Mouse (Mus musculus) myocyte (in vitro differentiated cells): ENCODE measurements around the gene P4ha2.

Experiments used
- MYOD1 ChIP-seq, 3 experiments: IDR thresholded peaks; one replicate each; pipeline ENCODE4 v1.6.1; 2011; ENCODE audit warnings: control low read depth in 2 of 3, low read depth in 2 of 3, mild to moderate bottlenecking in 2 of 3, moderate library complexity in 1 of 3; ENCODE audit not compliant: insufficient read length in 2 of 3, control insufficient read depth in 1 of 3
- POLR2A ChIP-seq: IDR thresholded peaks from one replicate; pipeline ENCODE4 v1.6.1; 2011; ENCODE audit warnings: low read depth, mild to moderate bottlenecking, control low read depth, moderate library complexity; ENCODE audit not compliant: insufficient read length
- SRF ChIP-seq: IDR thresholded peaks from one replicate; pipeline ENCODE4 v1.6.1; 2011; ENCODE audit warnings: low read depth; ENCODE audit not compliant: control insufficient read depth, insufficient read length

DNA sequence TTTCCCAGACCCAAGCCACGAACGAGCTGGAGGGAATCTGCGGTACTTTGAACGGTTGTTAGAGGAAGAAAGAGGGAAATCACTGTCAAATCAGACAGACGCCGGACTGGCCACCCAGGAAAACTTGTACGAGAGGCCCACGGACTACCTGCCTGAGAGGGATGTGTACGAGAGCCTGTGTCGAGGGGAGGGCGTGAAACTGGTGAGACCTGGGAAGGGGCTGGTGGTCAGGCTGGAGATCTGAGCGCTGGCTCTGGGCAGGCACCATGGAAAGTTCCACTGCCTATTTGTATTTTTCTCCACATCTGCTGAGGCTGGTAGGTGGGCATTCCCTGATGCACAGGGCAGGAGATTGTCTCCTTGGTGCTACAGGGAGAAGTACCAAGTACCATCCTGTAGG, 19.2 kb downstream of the P4ha2 start:
- TF ChIP-seq POLR2A (no peak), SRF (no peak), MYOD1 (IDR thresholded peaks at IDR 0.05; ENCODE audit: control insufficient read depth in 1 of 3, insufficient read length in 2 of 3, low read depth in 2 of 3) (no peak)
